Mouse (Mus musculus): ENCODE measurements around the gene Zscan5b. TPM values are rescaled to one million over a fixed set of nuclear protein-coding genes. Genes with fewer than 3 reads are reported as not detected.
A peak's percentile ranks its signal among the peaks of the same experiment; 100 is the strongest.
"Not testable (repeated sequence)": the region's sequence is repeated elsewhere in the genome, so short reads cannot be mapped to it uniquely, and the experiment has no call there.

Gene Zscan5b
- total RNA-seq (2021) (not detected), polyA plus RNA-seq (2012; rRNA removed) (not detected in 2 replicates)
- long read RNA-seq: 0 reads

- DNase-seq: no peak
These were observed at the start of gene Zscan5b for GRCm38 (mm10) chr7:6221978-6222377. Gene Zscan5b, plus strand, starts transcription at chr7:6222278.

DNA sequence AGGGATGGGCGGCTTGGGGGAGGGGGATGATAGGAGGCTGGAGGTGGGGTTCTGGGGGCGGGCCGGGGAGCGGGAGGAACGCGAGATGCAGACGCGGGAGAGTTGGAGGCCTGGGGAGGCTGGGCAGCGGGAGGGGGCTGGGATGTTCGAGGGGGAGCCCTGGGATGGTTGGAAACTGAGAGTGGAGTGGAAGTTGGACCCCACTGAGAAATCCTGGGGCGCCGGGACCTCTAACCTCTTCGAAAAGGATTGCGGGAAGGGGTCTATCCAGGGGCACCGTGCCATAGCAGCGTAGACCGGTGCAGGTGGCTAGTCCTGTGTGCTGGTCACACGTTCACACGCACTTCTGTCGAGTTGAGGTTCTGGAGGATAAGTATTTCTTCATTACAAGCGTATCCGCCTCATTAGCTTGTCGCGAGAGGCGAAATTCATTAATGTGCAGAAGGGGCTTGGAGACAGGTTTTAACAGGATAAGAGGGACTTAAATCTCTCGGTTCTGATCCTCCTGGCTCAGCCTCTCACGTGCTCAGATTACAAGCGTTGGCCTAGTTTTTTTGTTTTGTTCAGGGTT, 49.3 kb upstream of the Zscan5b start:
- no peak for DNase-seq

DNA sequence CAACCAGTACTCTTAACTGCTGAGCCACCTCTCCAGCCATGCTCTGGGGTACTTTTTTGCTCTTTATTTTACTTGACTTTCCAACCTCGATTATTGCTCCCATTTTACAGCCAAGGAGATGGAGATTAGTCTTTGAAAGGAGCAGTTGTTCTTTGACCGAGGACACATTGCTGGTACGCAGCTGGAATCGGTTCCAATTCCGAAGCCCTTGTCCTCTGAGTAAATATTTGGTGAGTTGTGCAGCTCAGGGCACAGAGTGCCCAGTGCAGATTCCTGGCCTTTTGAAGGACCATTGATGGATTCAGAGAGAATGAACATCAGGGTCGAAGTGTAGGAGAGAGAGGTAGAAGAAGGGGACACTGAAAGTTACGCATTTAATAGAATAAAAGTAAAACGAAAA, 48.2 kb upstream of the Zscan5b start:
- no peak for DNase-seq

- DNase-seq: not testable (repeated sequence)
These were observed 47.6 kb upstream of the Zscan5b start for GRCm38 (mm10) chr7:6174365-6174987.

DNA sequence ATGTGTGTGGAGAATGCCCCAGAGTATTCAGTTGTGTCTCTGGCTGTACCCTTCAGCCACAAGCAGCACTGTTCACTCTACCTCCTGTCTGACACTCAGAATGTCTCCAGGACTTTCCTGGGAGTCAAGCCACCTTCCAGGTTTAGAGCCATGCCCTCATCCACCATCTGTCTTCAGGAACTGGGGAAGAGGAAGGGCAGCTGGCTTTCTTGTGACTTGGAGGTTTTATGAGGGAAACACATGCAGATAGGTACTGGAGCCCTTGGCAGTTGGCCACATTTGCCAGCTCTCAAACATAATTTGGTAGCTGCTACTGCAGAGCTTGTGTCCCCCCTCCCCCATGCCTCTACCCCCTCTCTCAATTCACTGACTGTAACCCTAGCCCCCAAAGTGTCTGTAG, 43.1 kb upstream of the Zscan5b start:
- DNase-seq: no peak

DNA sequence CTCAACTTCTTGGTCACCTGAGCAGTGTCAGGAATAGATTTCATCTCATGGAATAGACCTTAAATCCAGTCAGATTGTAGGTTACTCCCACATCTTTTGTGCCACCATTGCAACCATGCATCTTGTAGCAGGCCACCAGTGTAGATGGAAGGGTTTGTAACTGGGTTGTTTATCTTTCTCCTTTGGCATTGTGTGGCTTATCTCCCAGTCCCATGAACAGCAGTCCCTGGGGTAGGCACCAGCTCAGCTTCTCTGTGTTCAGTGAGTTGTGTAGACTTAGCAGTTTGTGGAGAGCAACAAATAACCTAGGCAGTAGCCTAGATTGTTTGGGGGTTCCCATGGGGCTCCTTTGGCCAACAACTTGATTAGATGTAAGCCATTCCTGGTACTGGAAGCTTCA, 39.2 kb upstream of the Zscan5b start:
- no peak for DNase-seq

DNA sequence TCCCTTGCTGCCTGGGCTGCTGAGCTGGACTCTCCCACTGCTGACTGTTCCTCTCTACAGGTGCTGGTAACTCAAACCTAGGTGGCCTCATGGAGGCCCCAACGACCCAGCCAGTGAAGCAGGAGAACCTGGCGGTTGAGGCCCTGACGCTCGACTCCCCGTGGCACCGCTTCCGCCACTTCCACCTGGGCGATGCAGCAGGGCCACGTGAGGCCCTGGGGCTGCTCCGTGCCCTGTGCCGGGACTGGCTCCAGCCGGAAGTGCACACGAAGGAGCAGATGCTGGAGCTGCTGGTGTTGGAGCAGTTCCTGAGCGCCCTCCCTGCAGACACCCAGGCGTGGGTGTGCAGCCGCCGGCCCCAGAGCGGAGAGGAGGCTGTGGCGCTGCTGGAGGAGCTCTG, 38.3 kb upstream of the Zscan5b start:
- DNase-seq: no peak

DNA sequence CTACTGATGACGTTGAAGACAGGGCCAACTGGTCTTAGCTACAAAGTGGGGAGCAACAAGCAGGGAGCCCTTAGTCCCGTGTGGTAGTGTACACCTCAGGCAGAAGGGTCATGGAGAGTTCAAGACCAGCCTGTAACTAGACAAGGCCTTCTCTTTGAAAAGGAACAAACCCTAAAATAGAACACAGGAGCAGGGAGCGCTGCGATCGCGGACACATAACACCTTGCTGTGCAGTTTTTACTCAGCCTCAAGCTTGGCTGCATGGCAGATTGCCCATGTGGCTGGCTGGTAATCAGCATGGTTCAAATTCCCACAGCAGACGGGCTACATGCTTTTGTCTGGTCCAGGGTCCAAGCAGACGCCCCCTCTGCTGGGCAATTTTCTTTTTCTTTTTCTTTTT, 37.6 kb upstream of the Zscan5b start:
- no peak for DNase-seq

DNA sequence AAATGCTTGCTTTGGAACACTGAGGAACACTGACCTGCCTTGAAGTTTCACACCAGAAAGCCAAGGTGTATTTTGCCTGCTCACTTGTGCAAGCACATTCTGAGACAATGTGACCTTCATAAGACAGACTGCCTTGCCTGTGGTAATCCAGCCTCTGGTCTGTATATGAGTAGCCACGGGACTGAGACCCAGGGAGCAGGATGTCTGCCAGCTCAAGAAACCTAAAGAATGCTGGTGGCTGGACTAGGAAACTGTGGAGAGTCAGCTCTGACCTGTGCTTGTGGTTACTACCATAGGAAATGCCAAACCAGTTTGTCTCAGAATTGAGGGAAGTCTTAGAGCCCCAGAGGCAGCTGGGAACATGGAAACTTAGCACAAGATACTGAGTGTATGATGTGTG, 36.7 kb upstream of the Zscan5b start:
- no peak for DNase-seq

GRCm38 (mm10) chr7:6186176-6186575, 35.9 kb upstream of the Zscan5b start:
- DNase-seq: no peak

GRCm38 (mm10) chr7:6186756-6187155, 35.3 kb upstream of the Zscan5b start:
- DNase-seq: no peak

- no peak for DNase-seq
These were observed 32.5 kb upstream of the Zscan5b start for GRCm38 (mm10) chr7:6189542-6189941.

GRCm38 (mm10) chr7:6191376-6191775, 30.7 kb upstream of the Zscan5b start:
- DNase-seq: peak; percentile 72

DNA sequence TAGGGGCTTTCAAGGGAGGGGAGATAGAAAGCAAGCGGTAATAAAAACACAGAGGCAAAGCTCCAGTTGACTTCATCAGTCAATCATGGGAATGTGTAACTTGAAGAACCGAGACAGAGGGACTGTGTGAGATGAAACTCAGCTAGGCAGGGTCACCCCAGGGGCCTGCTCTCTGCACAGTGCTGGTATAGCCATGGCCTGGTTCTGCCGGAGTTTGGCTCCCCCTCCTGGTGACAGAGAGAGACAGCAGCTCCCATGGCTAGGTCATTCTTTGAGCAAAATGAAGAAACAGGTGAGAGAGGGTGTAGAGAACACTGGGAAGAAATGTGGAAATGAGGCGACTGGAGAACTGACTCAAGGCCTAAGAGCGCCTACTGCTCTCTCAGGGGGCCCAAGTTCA, 27.9 kb upstream of the Zscan5b start:
- DNase-seq: peak; percentile 46

DNA sequence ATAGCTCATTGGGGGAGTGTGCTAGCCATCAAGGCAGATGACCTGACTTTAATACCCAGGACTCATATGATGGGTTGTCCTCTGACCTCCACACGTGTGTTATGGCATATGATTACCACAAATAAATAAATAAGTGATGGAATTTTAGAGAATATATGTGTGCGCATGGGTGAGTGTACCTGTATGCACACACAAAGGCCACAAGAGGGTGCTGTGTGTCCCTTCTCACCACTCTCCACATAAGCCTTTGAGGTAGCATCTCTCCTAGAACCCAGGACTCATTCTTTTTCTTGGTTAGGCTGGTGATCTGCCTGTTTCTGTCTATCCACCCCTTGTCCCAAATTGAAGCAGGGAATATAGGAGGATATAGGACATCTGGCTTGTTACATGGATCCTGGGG, 26.3 kb upstream of the Zscan5b start:
- DNase-seq: no peak

GRCm38 (mm10) chr7:6196790-6197189, 25.3 kb upstream of the Zscan5b start, which contains the start of gene Galp:
Gene Galp, plus strand, starts transcription at chr7:6197090.
- no peak for DNase-seq

GRCm38 (mm10) chr7:6204200-6204599, 17.9 kb upstream of the Zscan5b start:
- no peak for DNase-seq

DNA sequence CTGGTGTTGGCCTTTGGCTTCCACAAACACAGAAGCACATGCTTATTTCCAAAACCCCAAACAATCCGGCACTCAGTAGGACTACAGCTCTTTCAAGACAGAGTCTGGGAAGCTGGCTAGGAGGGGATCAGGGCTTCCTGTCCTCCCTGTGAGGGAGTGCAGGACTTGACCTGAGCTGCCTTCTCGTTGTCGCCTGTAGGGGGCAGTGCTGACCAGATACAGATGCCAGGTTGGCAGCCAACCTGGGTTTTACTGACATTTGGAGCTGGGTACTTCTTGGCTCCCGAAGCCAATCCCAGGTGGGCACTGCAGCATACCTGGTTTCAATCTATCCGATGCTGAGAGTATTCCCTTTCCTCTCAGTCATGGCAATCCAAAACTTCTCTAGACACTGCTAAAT, 8.9 kb upstream of the Zscan5b start:
- DNase-seq: peak; percentile 47

DNA sequence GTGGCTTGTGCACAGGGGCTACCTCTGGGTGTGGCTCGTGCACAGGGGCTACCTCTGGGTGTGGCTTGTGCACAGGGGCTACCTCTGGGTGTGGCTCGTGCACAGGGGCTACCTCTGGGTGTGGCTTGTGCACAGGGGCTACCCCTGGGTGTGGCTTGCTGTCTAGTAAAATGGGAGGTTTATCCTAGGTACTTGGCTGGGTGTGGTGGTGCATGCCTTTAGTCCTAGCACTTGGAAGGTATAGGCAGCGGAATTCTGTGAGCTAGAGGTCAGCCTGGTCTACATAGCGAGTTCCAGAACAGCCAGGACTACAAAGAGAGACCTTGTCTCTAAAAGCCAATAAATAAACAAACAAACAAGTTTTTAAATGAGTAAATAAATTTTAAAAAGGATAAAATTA, 7.4 kb upstream of the Zscan5b start:
- DNase-seq: not testable (repeated sequence)

- DNase-seq: no peak
These were observed 1.9 kb upstream of the Zscan5b start for GRCm38 (mm10) chr7:6220147-6220546.

DNA sequence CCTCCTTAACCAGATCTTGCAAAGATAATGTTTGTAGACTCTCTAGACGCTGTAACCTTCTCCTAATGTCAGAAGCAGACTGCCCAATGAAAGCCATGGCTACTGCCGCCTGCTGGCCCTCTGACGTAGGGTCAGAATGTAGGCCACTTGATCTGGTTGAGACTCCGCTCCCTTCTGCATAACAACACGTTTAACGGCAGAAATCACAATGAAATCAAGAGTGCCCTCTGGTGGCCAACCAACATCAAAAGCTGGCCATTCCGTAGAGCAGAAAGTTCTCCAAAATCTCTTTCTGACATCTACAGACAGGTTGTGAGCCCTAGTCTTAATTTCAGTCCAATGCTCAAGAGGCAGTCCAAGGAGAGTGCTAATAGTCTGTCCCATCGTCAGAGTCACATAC, 6.4 kb downstream of the Zscan5b start:
- DNase-seq: peak; percentile 37

DNA sequence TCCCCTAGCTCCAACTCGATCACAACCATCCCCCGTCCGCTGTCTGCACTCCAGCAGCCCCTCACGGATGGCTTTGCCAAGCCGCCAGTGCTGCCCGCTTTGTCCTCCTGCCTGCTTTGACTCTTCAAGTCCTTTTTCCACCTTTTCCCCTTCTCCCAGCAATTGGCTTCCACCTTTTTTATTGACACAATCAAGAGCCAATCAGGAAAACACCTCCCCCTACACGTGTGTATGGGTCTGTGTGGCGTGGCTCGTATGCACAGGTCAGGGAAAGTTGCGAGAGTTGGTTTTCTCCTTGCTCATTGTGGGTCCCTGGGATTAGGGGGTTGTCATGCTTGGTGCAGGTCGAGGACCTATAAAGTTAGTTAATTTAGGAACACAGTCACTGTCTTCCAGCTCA, 17.7 kb downstream of the Zscan5b start:
- no peak for DNase-seq

- peak; percentile 29 for DNase-seq
These were observed 18.9 kb downstream of the Zscan5b start for GRCm38 (mm10) chr7:6240841-6241425.

All from adrenal gland, adult 2 months (tissue).